Mouse (Mus musculus) lung, adult 2 months (tissue): Measurements from ENCODE around the gene Ap4s1. TPM values are rescaled to one million over a fixed set of nuclear protein-coding genes. Genes with fewer than 3 reads are reported as not detected.
A peak's percentile ranks its signal among the peaks of the same experiment; 100 is the strongest.

Experiments used
- DNase-seq: peaks from one replicate; pipeline ENCODE4 v3.0.0; 2022
- H3K4me1 ChIP-seq: fragments of 200-500 bp; 2 replicates; pipeline ENCODE4 v1.6.1; 2011; ENCODE audit warnings: low read length; ENCODE audit not compliant: control insufficient read depth, insufficient read depth
- H3K4me3 ChIP-seq: fragments of 200-500 bp; replicated peaks from 2 replicates; pipeline ENCODE3; 2011; ENCODE audit warnings: low read depth, mild to moderate bottlenecking, control low read depth, low read length; ENCODE audit errors: extremely low read depth
- CTCF ChIP-seq: fragments of 200-500 bp; IDR thresholded peaks from 2 replicates; pipeline ENCODE4 v1.5.1; 2011; ENCODE audit warnings: mild to moderate bottlenecking, low read length, control low read depth; ENCODE audit not compliant: insufficient read depth
- POLR2A ChIP-seq: fragments of 200-500 bp; IDR thresholded peaks from 2 replicates; pipeline ENCODE4 v1.6.1; 2011; ENCODE audit warnings: low read depth, mild to moderate bottlenecking, control low read depth, low read length, borderline replicate concordance; ENCODE audit errors: extremely low read depth
- WGBS: fragments of 180-500 bp; shearing (Covaris S2); methylation state at CpG from one replicate; pipeline ENCODE4 v1.1.7; 2018; 5-methylcytosine and 5-hydroxymethylcytosine counted together
- polyA plus RNA-seq: library from polyadenylated mRNA; depleted of rRNA; stranded (reverse); fragments of >200 nt; gene quantifications from 2 replicates; pipeline ENCODE4 v1.2.3, GENCODE M21; 2012; rRNA removed

Gene Ap4s1
- polyA plus RNA-seq, 1 experiment = 8.8 TPM

DNA sequence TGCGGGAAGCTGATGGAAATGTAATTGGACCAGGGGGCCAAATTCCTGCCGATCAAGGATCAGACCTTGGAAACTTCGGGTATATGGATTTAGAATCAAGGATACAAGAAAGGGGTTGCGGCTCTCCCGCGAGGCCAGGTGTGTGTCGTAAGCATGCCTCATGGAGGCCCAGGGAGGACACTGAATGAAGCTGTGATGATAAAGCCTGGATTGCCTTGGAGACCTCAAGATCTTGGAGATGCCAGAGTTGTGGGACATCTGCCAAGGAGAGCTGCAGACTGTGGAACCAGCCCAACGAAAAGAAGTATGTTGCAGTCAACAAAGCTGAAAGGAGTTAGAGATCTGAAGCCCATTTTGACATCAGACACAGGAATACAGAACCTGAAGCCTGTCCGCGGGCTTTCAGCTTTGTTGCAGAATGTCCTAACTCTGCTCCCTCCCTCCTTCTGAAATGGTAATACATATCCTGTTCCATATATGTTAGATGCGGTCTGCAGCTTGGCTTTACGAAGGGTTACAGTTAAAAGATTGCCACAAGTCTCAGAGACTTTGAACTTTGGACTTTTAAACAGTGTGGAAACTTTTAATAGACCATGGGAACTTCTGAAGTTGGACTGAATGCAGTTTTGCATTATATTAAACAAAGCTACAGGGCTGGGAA is 65.2 kb downstream of the Ap4s1 start:
- Histone ChIP-seq H3K4me1 (no peaks in the 10 kb centered on the region), H3K4me3 (no peak overlapping the region)
- TF ChIP-seq POLR2A = no peak
- no peak for TF ChIP-seq CTCF
- DNase-seq = no peak
- 92% methylated on average over 12 of the region's 12 CpGs for WGBS

DNA sequence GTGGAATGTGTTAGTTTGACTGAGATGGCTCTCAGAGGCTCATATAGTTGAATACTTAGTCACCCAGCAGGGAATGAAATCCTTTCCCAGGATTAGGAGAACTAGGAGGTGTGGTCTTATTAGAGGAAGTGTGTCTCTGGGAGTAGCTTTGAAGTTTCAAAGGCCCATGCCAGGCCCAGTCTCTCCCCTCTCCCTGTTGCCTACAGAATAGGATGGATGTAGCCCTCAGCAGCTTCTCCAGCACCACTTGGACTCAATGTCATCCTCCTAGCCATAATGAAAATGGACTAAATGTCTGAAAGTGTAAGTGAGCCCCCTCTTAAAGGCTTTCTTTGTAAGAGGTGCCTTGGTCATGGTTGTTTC is 65.7 kb downstream of the Ap4s1 start:
- TF ChIP-seq POLR2A = no peak
- TF ChIP-seq CTCF = no peak
- Histone ChIP-seq H3K4me3 (no peak overlapping the region), H3K4me1 (no peaks in the 10 kb centered on the region)
- DNase-seq = no peak

DNA sequence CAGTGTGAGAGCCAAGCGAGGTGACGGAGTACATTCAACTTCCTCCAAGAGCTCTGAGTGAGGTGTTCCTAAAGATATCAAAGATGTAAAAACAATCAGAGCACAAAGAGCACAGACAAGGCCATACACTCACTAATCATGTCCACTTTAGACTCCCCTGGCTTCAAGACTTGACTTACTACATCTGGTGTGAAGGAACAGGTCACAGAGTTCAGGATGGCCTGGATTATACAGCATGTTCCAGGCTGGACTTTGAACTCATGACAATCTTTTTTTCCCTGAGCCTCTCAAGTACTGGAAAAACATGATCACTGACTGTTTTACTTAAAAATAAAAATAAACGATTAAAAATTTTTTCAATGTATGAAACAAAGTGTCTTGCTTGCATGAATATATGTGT is 68.5 kb downstream of the Ap4s1 start:
- WGBS = 90% methylated on average over 3 of the region's 3 CpGs
- TF ChIP-seq CTCF (no peak), POLR2A (no peak)
- Histone ChIP-seq H3K4me1 (no peaks in the 10 kb centered on the region), H3K4me3 (no peak overlapping the region)
- no peak for DNase-seq

DNA sequence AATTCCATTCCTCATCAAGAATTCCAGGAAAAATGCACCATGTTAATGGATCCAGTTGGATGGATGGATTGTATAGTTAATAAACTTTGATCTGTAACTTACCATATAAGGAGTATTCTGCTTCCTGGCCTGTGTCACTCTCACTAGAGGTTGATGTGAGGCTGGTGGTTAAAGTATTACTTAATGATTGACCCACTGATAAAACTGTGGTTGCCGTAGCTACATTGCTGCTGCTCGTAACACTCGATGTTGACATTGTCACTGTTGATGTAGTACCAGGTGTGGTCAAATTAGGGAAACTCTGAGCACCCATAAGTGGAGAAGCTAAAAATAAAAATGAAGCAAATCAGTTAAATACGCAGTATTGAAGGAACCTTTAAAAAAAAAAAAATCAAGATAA is 76.6 kb downstream of the Ap4s1 start:
- 71% methylated on average over 4 of the region's 4 CpGs for WGBS
- TF ChIP-seq CTCF (no peak), POLR2A (no peak)
- no peak for DNase-seq

DNA sequence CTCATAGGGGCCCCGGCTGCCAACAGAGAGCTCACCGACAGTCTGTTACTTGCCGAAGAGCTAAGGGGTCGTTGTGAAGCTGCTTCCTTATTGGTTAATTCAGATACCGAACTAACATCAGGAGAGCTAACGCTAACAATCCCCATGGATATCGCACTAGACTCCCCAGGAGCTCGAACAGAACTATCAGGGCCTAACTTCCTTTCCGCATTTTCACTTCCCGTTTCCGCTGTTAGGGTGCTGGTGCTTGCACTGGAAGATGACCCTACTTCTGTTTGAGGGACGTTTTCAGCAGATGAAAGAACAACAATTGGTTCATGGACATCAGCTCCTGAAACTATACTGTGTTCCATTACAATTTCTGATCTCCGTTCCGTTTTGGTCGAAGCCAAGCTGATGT is 77.9 kb downstream of the Ap4s1 start:
- H3K4me1 ChIP-seq = no peaks in the 10 kb centered on the region
- DNase-seq = no peak
- WGBS = 88% methylated on average over 15 of the region's 15 CpGs
- TF ChIP-seq CTCF = no peak
- no peak for TF ChIP-seq POLR2A
- no peak overlapping the region for H3K4me3 ChIP-seq

More for the DNA sequence above, 76.6 kb downstream of the Ap4s1 start:
- H3K4me1 ChIP-seq = no peaks in the 10 kb centered on the region
- no peak overlapping the region for H3K4me3 ChIP-seq

DNA sequence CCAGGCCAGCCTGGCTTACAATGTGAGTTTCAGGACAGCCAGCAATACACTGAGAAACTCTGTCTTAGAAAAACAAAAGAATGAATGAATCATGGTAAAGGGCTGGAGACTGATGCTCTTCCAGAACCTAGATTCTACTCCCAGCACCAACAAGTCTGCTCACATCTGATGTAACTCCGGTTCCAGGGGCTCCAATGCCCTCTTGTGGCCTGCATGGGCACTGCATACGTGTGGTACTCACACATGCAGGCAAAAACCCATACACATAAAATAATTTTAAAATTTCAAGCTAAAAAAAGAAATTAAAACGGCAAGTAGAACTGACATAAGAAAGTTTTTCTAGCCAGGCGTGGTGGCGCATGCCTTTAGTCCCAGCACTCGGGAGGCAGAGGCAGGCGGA is 94.0 kb downstream of the Ap4s1 start:
- WGBS = 95% methylated on average over 7 of the region's 7 CpGs
- TF ChIP-seq POLR2A (no peak), CTCF (peak; percentile 76)
- no peak for DNase-seq
- Histone ChIP-seq H3K4me3 (no peak overlapping the region), H3K4me1 (no peaks in the 10 kb centered on the region)

Other genes starting within 250 kb of the Ap4s1 start
- gene Coch, start 97.7 kb upstream of the Ap4s1 start, polyA plus RNA-seq = 0.11 and 0.12 TPM in 2 replicates
- gene Strn3, start 864 bp downstream of the Ap4s1 start, polyA plus RNA-seq = 19.3 and 19.9 TPM in 2 replicates
- gene Hectd1, start 138.5 kb downstream of the Ap4s1 start, polyA plus RNA-seq = 13.7 and 19.9 TPM in 2 replicates